Mouse (Mus musculus) megakaryocyte, embryonic 14.5 days (primary cell): ENCODE data around the gene Ccnc.

Source experiments
- FLI1 ChIP-seq: IDR thresholded peaks from 2 replicates; pipeline ENCODE4 v1.6.1; 2012; ENCODE audit warnings: low read length, inconsistent platforms, mixed read lengths
- GATA1 ChIP-seq: IDR thresholded peaks from 3 replicates; pipeline ENCODE4 v1.6.1; 2012; ENCODE audit warnings: mixed read lengths, low read length, inconsistent platforms, borderline replicate concordance

GRCm38 (mm10) chr4:21801013-21801412 is 73.5 kb downstream of the Ccnc start:
- TF ChIP-seq GATA1 (no peak), FLI1 (no peak)
